Mouse (Mus musculus) neural tube, embryonic 15.5 days (tissue): ENCODE measurements at regions not wholly inside any gene's neighbourhood (a gene's known extent, or its start where the extent isn't known, plus 50 kb on each side); places are given as distances from the start of the nearest gene placed in this dataset.

Experiments used
- ATAC-seq: fragments of 200-750 bp; cut with Nextera tagmentation; 2 replicates; pipeline ENCODE4 v1.8.0; 2017; ENCODE audit warnings: mild to moderate bottlenecking, moderate TSS enrichment, moderate library complexity; ENCODE audit not compliant: low FRiP score
- H3K27ac ChIP-seq: fragments of 300-500 bp; sonication (generic); replicated peaks from 2 replicates; pipeline ENCODE4 v1.5.1; 2015; ENCODE audit warnings: mild to moderate bottlenecking, inconsistent platforms
- H3K27me3 ChIP-seq: fragments of 300-500 bp; sonication (generic); replicated peaks from 2 replicates; pipeline ENCODE4 v1.6.1; 2015; ENCODE audit warnings: inconsistent platforms
- H3K36me3 ChIP-seq: fragments of 300-500 bp; sonication (generic); 2 replicates; pipeline ENCODE4 v1.6.1; 2015; ENCODE audit warnings: inconsistent platforms
- H3K4me1 ChIP-seq: fragments of 300-500 bp; sonication (generic); 2 replicates; pipeline ENCODE4 v1.6.1; 2015; ENCODE audit warnings: inconsistent platforms
- H3K4me2 ChIP-seq: fragments of 300-500 bp; sonication (generic); 2 replicates; pipeline ENCODE4 v1.6.1; 2015; ENCODE audit warnings: inconsistent platforms, mild to moderate bottlenecking, moderate library complexity
- H3K4me3 ChIP-seq: fragments of 300-500 bp; sonication (generic); replicated peaks from 2 replicates; pipeline ENCODE4 v1.5.1; 2015; ENCODE audit warnings: mild to moderate bottlenecking, inconsistent platforms
- H3K9ac ChIP-seq: fragments of 300-500 bp; sonication (generic); replicated peaks from 2 replicates; pipeline ENCODE4 v1.6.1; 2015; ENCODE audit warnings: mild to moderate bottlenecking, inconsistent platforms
- H3K9me3 ChIP-seq: fragments of 300-500 bp; sonication (generic); replicated peaks from 2 replicates; pipeline ENCODE4 v1.6.1; 2016; ENCODE audit warnings: inconsistent platforms
- WGBS: fragments of 180-500 bp; shearing (Covaris S2); methylation state at CpG from one replicate; pipeline ENCODE4 v1.1.7; 2015; ENCODE audit warnings: mixed read lengths; 5-methylcytosine and 5-hydroxymethylcytosine counted together

DNA sequence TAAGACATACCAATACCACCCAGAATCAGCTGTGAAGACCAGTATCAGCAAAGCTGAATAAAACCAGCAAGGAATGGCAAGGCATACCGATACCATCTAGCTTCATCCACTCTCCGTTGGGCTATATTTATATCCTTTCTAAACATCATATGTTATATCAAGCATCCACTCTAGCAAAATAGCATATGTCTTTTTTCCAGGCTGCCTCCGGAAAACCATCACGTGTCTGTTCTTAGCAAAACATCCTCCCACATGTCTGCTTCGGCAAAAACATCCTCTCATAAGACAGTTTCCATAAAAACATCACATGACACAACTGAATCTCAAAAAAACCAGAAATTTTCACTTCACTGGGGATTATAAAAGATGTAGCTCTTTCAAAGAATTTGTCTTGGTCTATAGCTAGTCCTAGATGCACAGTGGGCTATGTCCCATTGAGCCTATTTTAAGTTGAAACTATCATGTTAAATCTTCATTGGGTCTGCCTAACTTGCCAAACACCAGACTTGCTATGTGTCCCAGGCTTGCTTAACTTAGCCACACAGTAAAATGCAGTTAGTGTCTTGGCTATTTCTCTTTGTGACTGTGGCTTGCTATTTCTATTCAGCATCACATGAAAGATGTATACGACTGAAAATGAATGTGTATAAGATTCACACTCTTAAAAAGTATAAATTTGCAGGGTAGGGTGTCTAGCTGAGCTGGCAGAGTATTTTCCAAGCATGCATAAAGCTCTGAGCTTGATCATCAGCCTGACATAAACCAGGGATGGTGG, 278.2 kb downstream of the Kcnrg start:
- no peak overlapping the region for H3K9ac ChIP-seq
- H3K4me2 ChIP-seq: no peak overlapping the region
- H3K4me1 ChIP-seq: no peaks in the 10 kb centered on the region
- no peaks in the 10 kb centered on the region for H3K36me3 ChIP-seq
- ATAC-seq: no peak
- H3K27me3 ChIP-seq: no peaks in the 10 kb centered on the region
- no peak overlapping the region for H3K4me3 ChIP-seq
- H3K27ac ChIP-seq: no peak overlapping the region
- H3K9me3 ChIP-seq: no peaks in the 10 kb centered on the region
- 92% methylated on average over 6 of the region's 6 CpGs for WGBS

DNA sequence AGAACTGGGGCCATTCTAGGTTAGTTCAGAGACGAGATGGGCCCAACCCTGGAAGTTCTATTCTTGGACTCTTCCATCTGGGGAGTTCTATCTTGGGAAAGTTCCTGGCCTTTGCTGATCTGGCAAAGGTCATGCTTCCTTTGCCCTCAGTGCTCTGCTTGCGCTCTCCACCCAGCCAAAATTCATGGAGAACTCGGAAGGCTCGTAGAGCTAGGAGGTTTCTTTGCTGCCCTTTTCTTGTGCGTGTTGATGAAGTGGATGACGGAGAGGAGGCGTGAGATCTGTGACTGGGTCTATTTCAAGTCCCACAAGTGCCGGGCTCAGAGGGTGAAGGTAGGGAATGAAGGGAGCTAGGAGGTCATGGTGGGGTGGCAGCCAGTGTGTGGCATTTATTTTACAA, 282.4 kb downstream of the Kcnrg start:
- 91% methylated on average over 8 of the region's 8 CpGs for WGBS
- no peak for ATAC-seq

DNA sequence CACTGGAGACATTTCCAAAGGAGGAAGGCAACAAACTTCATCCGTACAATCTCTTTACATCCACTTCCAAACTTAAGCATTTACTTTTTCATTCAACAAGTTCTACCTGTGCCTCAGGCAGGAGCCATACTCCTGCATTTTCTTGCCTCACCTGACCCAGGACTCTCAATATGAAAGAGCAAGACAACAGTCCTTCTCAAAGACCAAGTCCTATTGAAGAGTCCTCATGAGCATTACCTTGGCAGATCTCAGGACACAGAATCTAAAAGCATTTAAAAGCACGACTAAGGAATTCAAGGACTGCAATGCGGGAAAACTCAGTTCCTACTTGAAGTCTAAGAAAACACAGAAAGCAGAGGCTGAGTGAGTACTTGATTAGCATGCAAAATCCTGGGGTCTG, 286.5 kb downstream of the Kcnrg start:
- H3K27me3 ChIP-seq: no peaks in the 10 kb centered on the region
- H3K9ac ChIP-seq: no peak overlapping the region
- no peaks in the 10 kb centered on the region for H3K9me3 ChIP-seq
- H3K36me3 ChIP-seq: no peaks in the 10 kb centered on the region
- H3K4me2 ChIP-seq: no peak overlapping the region
- no peak overlapping the region for H3K27ac ChIP-seq
- no peak for ATAC-seq
- 84% methylated on average over 3 of the region's 3 CpGs for WGBS
- no peak overlapping the region for H3K4me3 ChIP-seq
- 0 out of 2 replicates have a peak, but pooled peaks cover 8% of the 10 kb centered on the region for H3K4me1 ChIP-seq

More for the DNA sequence above, 282.4 kb downstream of the Kcnrg start:
- Histone ChIP-seq H3K27ac (no peak overlapping the region), H3K9me3 (no peaks in the 10 kb centered on the region), H3K36me3 (no peaks in the 10 kb centered on the region), H3K27me3 (no peaks in the 10 kb centered on the region), H3K4me3 (no peak overlapping the region), H3K9ac (no peak overlapping the region), H3K4me2 (no peak overlapping the region), H3K4me1 (0 out of 2 replicates have a peak, but pooled peaks cover 8% of the 10 kb centered on the region)

DNA sequence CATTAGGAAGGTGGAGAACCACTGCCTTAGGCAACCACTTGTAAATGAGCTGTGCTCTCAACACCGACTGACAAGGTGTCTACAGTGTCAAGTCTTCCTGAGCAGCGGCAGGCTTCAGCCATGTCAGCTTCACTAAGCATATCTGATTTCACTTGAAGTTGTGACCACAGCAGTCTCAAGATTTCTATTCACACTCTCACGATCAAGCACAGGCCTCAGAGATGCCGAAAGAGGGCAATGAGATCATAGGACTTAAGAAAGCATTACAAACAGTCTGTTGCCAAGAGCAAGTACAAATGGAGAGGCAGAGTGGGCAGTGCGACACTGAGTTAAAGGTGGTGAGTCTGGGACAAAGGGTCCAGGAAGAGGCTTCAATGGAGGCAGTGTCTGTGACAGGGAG, 289.6 kb downstream of the Kcnrg start:
- Histone ChIP-seq H3K4me1 (no peaks in the 10 kb centered on the region), H3K4me3 (no peak overlapping the region), H3K9me3 (no peaks in the 10 kb centered on the region), H3K9ac (no peak overlapping the region), H3K36me3 (no peaks in the 10 kb centered on the region), H3K27me3 (no peaks in the 10 kb centered on the region), H3K4me2 (no peak overlapping the region), H3K27ac (no peak overlapping the region)
- ATAC-seq: no peak
- WGBS: 89% methylated on average over 5 of the region's 5 CpGs

DNA sequence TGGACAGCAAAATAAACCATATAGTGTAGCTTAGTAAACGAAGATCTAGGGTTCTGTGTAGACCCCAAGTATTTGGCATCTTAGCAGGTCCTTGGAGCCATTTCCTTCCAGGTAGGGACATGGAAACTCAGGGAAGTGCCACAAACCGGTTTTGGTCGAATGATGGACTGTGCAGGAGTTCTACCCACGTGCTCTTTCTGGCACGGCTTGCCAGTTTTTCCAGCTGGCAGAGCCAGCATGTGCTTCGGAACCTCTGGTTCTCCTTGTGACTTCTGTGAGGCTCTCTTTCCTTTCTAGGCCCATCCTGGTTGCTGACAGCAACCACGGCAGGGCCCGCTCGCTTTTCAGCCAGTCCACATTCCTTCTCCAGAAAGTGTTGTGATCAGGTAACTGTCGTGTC, 291.4 kb downstream of the Kcnrg start:
- no peak overlapping the region for H3K27ac ChIP-seq
- no peaks in the 10 kb centered on the region for H3K36me3 ChIP-seq
- no peak overlapping the region for H3K9ac ChIP-seq
- H3K4me1 ChIP-seq: no peaks in the 10 kb centered on the region
- no peak overlapping the region for H3K4me3 ChIP-seq
- H3K9me3 ChIP-seq: no peaks in the 10 kb centered on the region
- ATAC-seq: no peak
- H3K27me3 ChIP-seq: no peaks in the 10 kb centered on the region
- no peak overlapping the region for H3K4me2 ChIP-seq
- WGBS: 90% methylated on average over 10 of the region's 10 CpGs

DNA sequence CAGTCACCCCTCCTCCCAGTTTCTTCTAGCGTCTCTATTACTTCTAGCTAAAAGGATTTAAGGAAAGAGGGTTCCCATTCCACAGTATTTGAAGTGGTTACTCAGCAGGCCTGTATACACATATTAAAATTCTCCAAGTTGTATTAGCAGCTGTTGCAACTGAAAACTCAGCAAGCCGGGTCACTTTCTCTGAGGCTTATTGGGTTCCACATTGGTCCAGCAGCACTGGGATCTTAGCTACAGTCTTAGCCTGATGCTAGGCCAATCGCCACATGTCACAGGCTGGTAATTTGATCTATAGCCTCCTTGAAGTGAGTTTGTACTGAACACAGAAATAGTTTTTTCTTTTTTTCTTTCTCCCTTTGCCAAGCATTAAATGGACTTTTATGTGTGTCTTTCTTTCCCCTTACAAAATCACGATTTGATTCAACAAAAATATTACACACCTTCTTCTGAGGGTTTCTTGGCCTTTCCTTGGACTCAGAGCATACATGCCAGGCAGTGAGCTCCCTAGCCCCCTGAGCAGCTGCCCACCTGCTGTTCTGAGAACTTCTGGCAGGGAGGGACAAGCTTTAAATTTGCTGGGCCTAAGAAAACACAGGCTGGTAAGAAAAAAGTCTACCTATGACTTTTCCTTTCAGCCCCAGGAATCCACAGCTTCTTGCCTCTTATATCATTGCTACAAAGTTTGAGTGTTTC, 297.3 kb downstream of the Kcnrg start:
- Histone ChIP-seq H3K4me3 (no peak overlapping the region), H3K27ac (no peak overlapping the region), H3K36me3 (no peaks in the 10 kb centered on the region), H3K9me3 (no peaks in the 10 kb centered on the region), H3K9ac (no peak overlapping the region), H3K4me2 (no peak overlapping the region), H3K4me1 (no peaks in the 10 kb centered on the region), H3K27me3 (no peaks in the 10 kb centered on the region)
- no peak for ATAC-seq
- WGBS: 82% methylated on average over 4 of the region's 4 CpGs

DNA sequence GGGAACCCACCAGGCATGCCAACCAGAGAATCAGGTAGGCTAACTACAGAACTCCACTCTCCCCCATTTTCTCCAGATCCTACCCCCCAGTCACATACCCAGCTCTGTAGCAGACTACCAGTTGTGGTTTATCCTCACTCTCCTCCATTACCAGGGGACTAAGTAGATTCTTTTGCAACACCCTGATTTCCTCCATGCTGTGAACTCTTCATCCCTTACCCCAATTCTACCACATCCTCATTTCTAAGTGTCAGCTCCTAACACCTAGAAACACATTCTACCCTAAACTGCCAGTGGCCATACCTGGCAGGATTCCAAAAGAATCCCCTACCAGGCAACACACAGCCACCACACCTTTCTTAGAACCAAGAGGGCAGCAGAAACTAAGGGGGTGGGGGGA, 310.9 kb downstream of the Kcnrg start:
- no peak overlapping the region for H3K27ac ChIP-seq
- no peaks in the 10 kb centered on the region for H3K36me3 ChIP-seq
- no peak overlapping the region for H3K4me3 ChIP-seq
- no peaks in the 10 kb centered on the region for H3K4me1 ChIP-seq
- no peak for ATAC-seq
- no peaks in the 10 kb centered on the region for H3K9me3 ChIP-seq
- no peak overlapping the region for H3K9ac ChIP-seq
- H3K27me3 ChIP-seq: no peaks in the 10 kb centered on the region
- H3K4me2 ChIP-seq: no peak overlapping the region

DNA sequence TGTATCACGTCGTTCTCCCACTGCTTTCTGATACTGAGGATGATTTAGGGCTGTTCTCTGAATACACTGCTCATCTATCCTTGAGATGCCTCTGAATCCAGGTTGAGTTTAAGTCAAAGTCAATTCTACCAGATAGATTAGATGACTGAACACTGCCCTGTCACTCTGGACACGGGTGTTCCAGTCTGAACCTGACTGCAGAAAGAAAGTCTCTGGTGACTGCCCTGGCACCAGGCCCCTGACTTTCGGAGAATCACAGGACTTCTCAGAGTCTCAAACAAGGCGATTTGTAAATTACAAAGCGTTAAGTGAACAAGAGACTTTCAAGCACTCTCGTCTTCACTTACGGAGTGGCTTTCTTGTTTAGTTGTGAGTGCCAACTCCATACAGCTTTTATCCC, 324.6 kb downstream of the Kcnrg start:
- no peak overlapping the region for H3K9ac ChIP-seq
- no peak overlapping the region for H3K4me2 ChIP-seq
- no peaks in the 10 kb centered on the region for H3K9me3 ChIP-seq
- ATAC-seq: no peak
- no peak overlapping the region for H3K27ac ChIP-seq
- no peaks in the 10 kb centered on the region for H3K36me3 ChIP-seq
- WGBS: 86% methylated on average over 8 of the region's 8 CpGs
- H3K27me3 ChIP-seq: no peaks in the 10 kb centered on the region
- no peak overlapping the region for H3K4me3 ChIP-seq
- H3K4me1 ChIP-seq: no peaks in the 10 kb centered on the region

DNA sequence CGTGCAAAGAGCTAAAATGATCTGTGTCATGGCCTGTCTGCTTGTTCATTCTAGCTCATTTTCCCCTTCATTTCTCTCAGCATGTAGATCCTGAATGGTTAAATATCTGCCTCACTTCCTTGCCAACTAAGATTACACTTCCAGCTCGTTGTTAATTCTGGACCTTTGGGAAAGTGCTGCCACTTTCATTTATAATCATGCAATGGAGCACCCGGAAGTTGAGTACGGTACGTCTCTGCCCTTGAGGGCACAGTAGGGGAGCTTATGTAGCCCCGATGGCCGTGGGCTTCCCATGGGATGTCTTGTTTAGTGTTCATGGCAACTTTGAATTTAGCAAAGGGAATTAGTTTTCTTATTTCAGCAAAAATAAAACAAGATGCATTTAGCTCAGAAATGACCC, 334.4 kb downstream of the Kcnrg start:
- ATAC-seq: no peak
- H3K4me2 ChIP-seq: no peak overlapping the region
- no peaks in the 10 kb centered on the region for H3K36me3 ChIP-seq
- H3K27me3 ChIP-seq: no peaks in the 10 kb centered on the region
- 71% methylated on average over 7 of the region's 7 CpGs for WGBS
- H3K9ac ChIP-seq: no peak overlapping the region
- peaks cover 7% of the 10 kb centered on the region; the same call in 1 of the 2 replicates for H3K4me1 ChIP-seq
- H3K27ac ChIP-seq: no peak overlapping the region
- H3K9me3 ChIP-seq: no peaks in the 10 kb centered on the region
- H3K4me3 ChIP-seq: no peak overlapping the region

DNA sequence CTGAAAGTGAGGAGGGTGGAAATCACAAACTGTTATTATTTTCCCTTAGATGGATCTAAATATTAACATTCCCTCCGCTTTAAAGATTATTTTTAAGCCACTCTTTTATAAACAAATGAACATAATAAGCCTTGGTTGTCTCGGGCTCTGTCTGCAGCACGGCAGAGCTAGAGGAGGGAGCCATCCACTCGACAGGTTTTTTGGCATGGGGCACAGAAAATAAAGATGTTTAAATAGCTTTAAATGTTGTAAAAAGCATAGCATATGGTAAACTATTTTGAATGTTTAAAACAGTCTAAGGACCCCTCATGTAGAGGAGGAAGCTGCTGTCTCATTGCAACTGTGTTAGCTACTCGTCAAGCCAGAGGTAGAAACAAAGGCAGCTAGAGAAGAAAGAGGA, 338.4 kb downstream of the Kcnrg start:
- Histone ChIP-seq H3K4me1 (peaks cover 21% of the 10 kb centered on the region), H3K4me3 (no peak overlapping the region), H3K27me3 (no peaks in the 10 kb centered on the region), H3K36me3 (no peaks in the 10 kb centered on the region), H3K9ac (no peak overlapping the region), H3K9me3 (no peaks in the 10 kb centered on the region), H3K4me2 (no peak overlapping the region), H3K27ac (no peak overlapping the region)
- no peak for ATAC-seq
- 23% methylated on average over 5 of the region's 5 CpGs for WGBS

DNA sequence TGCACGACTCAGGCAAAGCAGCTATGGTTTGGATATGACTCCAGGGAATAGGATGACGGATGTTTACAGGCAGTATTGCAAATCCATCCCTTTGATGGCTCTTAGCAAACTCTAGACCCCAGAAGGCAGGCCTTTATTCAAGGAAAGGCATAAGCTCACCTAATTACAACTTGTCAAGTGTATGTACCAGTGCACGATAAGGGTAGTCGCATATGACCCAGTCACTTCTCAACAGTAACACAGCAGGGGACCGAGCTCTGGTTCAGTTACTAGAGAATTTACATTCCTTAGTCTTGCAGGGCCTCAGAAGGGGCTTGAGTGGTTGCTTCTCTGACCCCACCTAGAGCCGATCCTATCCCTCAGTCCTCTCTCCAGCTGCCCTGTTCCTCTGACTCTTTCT, 342.2 kb downstream of the Kcnrg start:
- Histone ChIP-seq H3K4me2 (no peak overlapping the region), H3K9me3 (no peaks in the 10 kb centered on the region), H3K36me3 (no peaks in the 10 kb centered on the region), H3K27ac (no peak overlapping the region), H3K9ac (no peak overlapping the region), H3K27me3 (no peaks in the 10 kb centered on the region), H3K4me3 (no peak overlapping the region), H3K4me1 (peaks cover 21% of the 10 kb centered on the region)
- 38% methylated on average over 6 of the region's 6 CpGs for WGBS
- no peak for ATAC-seq

DNA sequence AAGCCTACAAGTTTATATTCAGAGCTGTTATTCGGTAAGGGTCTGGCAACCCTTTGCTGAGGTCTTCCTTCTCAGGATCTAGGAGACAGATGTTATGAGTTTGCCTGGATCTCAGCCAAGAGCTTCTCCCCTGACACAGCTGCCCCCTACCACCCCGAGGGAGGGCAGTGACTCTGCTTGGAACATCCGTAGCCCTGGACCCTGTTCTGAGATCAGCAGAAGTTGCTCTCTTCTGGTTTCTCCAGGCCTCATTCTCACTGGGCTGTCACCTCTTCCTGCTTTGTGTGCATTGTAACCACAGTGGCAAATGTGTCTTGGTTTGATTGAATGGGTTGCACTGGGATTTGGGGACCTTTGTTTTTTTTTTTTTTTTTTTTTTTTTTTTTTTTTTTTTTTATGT, 342.4 kb upstream of the Rnaseh2b start:
- peaks cover 21% of the 10 kb centered on the region for H3K4me1 ChIP-seq
- no peak for ATAC-seq
- 49% methylated on average over 3 of the region's 3 CpGs for WGBS

More for the DNA sequence above, 342.4 kb upstream of the Rnaseh2b start:
- Histone ChIP-seq H3K4me3 (no peak overlapping the region), H3K9ac (no peak overlapping the region), H3K4me2 (no peak overlapping the region), H3K36me3 (no peaks in the 10 kb centered on the region), H3K9me3 (no peaks in the 10 kb centered on the region), H3K27ac (no peak overlapping the region), H3K27me3 (no peaks in the 10 kb centered on the region)
